Mouse (Mus musculus) right cerebral cortex, postnatal 4 days (tissue): Measurements from ENCODE around the gene Camkmt.

Experiments
- DNase-seq: peaks from one replicate; pipeline ENCODE4 v3.0.0-alpha.2; 2022

The Camkmt gene

GRCm38 (mm10) chr17:85091762-85092161 lies 1.4 kb downstream of the Camkmt start:
- no peak for DNase-seq

GRCm38 (mm10) chr17:85096396-85096795 lies 6.0 kb downstream of the Camkmt start:
- DNase-seq: no peak

DNA sequence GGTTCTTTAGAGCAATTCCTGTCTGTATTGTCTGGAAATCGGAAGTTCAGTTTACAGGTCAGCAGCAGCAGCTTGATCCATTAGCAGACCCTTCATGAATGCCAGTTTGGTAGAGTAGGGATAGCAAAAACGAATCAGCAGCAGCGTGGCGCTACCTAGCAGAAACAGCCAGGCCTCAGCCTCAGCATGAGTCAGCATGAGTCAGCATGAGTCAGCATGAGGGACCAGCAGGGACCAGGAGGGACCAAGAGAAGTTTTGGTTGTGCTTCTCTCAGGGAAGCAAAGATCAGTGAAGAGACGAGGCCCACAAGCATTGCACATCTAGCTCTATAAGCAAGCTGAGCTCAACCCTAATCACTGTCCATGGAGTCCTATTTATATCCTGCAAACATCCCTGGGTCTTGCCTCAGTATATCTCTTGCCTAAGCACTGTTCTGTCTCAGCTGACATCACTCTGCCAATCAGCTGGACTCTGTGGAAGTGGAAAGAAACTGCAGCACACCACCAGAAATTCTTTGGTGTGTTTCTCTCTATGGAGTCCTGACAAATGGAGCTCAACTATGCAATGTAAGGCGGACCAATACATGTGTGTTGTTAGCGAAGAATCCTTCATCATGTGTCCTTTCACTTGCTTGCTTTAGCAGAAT lies 8.4 kb downstream of the Camkmt start:
- DNase-seq: no peak

GRCm38 (mm10) chr17:85100232-85100631 lies 9.9 kb downstream of the Camkmt start:
- DNase-seq: no peak

GRCm38 (mm10) chr17:85101751-85102150 lies 11.4 kb downstream of the Camkmt start:
- no peak for DNase-seq

DNA sequence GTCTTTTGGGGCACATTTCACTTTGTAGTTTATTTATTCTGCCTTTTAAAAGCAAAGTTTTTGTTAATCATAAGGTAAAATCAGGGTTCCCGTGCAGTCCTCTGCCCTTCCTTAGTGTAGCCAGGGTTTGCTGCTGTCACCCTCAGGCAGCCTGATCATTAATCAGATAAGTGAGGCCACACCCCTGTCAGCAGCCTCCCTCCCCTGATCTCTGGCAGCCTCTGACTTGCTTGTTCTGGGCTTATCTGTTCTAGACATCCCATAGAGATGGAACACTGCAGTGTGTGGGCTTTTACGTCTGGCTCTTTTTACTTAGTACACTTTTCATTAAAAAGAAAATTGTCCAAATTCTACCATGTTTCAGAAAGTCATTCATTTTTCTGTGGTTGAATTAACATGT lies 13.0 kb downstream of the Camkmt start:
- no peak for DNase-seq

GRCm38 (mm10) chr17:85110640-85111039 lies 20.3 kb downstream of the Camkmt start:
- no peak for DNase-seq

DNA sequence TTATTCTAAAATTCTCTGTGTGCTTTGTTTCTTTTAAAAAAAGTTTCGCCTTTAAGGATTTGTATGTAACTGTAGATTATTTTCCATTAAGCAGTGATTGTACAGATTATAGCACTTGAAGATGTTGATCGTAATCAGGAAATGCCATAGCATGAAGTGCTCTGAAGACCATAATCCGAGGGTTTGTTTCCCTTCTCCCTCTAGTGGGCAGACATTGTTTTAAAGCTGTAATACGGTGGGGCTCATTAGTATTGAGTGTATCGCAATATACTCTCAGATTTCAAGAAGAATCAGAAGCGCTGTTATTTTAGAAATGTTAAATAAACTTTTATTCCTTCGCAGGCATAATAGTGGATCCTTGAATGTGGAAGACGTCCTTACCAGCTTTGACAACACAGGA lies 23.1 kb downstream of the Camkmt start:
- DNase-seq: no peak

GRCm38 (mm10) chr17:85116643-85117042 lies 26.3 kb downstream of the Camkmt start:
- peak; percentile 88 for DNase-seq

DNA sequence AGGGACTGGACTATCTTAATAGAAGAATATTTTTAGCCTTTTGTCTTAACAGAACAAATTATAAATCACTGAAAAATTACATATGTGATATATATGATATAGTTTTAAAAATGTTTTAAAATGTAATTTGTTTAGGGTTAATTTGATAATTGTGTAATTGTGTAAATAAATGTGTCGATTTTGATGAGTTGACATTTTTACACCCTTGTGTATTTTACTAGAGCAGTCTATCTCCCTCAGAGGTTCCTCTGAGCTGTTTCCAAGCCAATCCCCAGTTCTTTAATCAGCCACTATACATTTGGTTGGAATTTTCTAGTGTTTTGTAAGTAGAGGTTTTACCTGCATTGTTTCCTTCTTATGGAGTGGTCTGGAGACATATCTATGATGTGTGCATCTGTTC lies 48.0 kb downstream of the Camkmt start:
- DNase-seq: no peak

- DNase-seq: no peak
These were observed 51.3 kb downstream of the Camkmt start for GRCm38 (mm10) chr17:85141621-85142020.

GRCm38 (mm10) chr17:85142495-85143111 lies 52.3 kb downstream of the Camkmt start:
- DNase-seq: no peak

DNA sequence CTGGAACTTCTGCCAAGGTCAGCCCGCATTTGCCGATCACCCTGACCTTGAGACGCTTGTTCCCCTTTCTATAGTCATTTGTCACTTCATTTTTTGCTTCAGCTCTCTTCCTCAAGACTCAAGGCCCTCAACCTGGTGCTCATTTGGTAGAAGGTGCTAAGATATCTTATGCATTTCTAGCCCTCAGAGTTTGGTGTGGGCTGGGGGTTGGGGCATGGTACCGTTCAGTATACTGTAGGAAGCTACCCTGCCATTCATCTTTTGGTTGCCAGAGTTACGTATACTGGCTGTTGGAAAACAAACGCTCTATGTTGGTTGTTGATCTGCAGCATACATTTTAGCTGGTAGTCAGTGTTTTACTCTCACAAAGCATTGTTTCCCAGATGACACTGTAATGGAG lies 53.8 kb downstream of the Camkmt start:
- DNase-seq: no peak

GRCm38 (mm10) chr17:85148348-85148747 lies 58.0 kb downstream of the Camkmt start:
- no peak for DNase-seq

DNA sequence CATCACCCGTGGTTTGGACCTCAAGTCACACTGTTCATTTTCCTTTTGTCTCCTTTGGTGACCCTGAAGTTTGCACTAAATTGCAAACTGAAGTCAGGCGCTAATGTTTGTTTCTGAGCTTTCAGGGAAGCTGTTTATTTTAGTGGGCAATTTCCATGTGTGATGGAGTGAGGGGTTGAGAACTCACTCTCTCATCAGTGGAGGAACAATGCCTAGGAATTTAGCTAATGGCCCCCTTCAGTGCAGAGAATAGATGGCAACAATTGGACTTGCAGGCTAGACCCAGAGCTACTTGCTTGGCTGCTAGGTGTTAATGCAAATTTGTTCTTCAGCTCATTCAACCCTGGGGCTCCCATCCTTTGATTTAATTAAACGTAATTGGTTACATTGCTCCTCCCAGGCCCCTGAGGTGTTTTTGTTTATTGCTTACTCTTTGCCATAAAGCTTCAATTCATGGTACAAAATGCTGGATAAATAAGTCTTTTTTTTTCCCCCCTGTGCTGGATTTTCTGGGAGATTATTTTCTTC lies 58.9 kb downstream of the Camkmt start:
- no peak for DNase-seq

- DNase-seq: no peak
These were observed 60.9 kb downstream of the Camkmt start for GRCm38 (mm10) chr17:85151264-85151663.

GRCm38 (mm10) chr17:85158202-85158601 lies 67.8 kb downstream of the Camkmt start:
- DNase-seq: no peak

DNA sequence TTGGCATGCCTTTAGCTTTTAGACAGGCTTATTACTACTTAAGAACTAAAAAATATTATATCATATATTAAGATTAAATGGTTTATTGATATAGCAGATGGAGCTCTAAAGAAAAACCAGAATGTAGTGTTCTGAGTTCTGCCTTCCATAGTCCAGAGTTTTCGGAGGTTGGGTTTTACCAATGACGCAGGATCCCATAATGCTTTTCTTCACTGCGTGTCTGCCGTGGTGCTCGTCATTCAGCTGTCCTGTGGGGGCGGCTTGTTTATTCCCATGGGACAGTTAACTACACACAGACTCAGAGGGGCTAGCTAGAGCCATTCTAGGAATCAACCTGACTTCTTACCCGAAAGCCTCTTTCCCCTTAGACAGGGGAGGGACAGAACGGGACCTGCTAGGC lies 69.2 kb downstream of the Camkmt start:
- no peak for DNase-seq

DNA sequence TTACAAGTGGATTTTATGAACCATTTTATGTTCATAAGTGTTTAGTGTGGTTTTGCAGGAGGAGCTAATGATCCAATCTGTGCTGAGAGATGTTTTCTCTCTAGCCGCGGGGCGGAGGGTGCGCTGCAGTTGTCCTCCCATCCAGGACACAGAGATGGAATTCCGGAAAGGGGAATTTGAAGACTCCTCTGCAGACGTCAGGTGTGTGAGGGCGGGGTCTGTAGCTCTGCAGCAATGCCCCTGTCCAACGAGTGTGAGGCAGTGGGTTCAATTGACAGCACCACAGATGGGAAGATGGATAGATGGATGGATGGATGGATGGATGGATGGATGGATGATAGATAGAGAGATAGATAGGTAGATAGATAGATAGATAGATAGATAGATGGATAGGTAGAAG lies 70.4 kb downstream of the Camkmt start:
- DNase-seq: no peak

DNA sequence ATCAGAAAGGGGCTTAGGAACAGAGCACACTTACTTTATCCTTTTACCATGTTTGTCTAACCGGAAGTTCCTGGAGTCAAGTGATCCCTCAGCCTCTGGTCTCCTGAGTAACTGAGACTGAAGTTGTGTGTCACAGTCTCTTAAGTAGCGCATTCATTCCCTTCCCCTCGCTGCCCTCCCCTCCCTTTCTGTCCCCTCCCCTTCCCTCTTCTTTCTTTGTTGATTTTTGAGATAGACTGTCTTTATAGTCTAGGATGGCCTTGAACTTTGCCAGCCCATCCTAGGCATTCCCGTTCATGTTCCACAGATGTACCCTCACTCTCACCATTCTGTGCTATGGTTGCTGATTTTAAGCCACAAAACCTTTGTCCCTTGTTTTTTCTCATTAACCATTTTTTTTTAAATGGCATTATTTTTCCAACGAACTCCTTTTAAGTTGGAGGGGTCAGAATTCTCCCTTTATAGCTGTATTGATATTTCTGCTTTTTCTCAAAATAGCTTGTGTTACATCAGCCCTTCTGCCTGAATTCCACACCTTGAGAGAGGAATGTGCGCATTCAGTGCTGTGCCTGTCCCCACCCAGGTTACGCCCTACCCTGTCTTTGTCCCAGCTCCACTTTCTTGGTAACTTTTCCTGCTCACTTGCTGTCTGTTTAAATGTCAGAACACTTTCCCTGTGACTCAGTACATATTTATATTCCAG lies 72.4 kb downstream of the Camkmt start:
- DNase-seq: no peak

DNA sequence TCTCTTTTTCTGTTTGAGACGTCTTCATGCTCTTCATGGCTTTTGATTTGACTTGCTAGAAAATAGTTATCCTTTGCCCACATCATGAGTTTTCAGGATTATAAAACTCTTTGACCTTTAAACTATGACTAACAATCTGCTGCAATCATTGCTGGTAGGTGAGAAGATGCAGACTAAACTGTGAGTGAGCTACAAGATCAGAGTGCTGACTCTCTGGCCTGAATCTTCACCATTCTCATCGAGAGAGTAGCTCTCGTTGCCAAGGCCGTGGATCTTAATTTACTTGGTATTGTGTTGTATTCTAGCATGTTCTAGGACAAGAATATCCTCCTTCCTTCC lies 72.9 kb downstream of the Camkmt start:
- no peak for DNase-seq

DNA sequence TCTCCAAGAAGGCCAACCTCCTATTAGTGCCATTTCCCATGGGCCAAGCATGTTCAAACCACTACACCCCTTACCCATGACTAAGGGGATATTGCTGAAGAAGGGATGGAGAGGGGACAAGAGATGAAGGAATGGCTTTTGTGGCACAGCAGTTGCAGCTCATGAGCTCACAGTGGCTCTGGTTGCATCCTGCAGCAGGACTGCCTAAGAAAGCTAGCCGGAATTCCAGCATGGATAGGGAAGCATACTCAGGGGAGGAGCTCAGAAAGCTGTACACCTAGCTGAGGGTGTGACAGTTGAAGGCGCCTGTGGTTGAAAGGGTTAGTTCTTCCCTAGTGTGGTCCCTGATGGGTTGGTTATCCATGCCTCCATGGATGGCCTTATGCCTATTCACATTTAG lies 78.4 kb downstream of the Camkmt start:
- DNase-seq: no peak

GRCm38 (mm10) chr17:85170541-85171255 lies 80.3 kb downstream of the Camkmt start:
- no peak for DNase-seq

- no peak for DNase-seq
These were observed 81.6 kb downstream of the Camkmt start for GRCm38 (mm10) chr17:85171951-85172350.
